Mouse (Mus musculus) cerebellum, postnatal 25 days (tissue): ENCODE measurements around the gene Tes.
"Not testable (repeated sequence)": the region's sequence is repeated elsewhere in the genome, so short reads cannot be mapped to it uniquely, and the experiment has no call there.

Source experiments
- DNase-seq, 2 experiments: peaks; one replicate each; pipeline ENCODE4 v3.0.0; 2021; ENCODE audit warnings: mixed read lengths in 2 of 2

Tes gene

DNA sequence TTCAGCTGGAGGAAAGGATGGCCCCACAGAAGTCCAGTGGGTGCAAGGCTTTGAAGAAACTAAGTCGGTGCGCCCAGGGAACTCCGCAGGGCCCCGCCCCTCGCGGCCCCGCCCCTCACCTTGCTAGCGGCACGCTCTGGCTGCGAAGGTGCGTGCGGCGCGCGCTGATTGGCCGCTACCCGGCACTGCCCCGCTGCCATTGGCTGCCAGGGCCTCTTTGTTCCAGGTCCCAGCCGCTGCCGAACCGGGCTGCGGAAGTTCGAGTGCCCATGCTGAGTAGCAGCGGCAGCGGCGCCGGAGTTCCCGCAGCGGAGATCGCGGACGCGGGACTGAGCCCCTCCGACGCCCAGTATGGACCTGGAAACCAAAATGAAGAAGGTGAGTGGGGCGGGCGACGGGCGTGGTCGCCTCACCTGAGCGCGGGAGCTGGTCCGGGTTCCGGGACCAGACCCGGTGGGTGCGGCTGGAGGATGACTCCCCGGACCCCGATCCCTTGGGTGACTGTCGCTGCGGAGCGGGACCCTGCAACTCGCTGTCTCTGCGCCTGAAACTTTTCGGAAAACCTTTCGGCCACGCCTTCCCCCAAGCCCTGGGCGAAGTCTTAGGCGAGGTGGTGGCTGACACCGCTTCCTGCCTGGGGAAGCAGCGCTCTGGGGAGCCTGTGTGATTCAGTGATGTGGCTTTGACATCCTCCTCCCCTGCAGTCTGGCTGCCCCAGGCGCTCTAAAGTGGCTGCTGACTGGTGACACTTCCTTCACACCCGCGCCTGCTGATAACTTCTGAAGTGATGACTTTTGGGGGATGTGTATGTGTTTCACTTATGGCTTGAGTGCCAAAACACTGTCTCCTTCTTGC, at the start of gene Tes:
Tes (plus strand) TSS at position 214 of the 855 bp plus-strand sequence.
- DNase-seq: peak; percentile 75 to 84

- no peak for DNase-seq
Observed at GRCm38 (mm10) chr6:17025886-17026285, 39.1 kb upstream of the Tes start.

- DNase-seq: no peak
Observed at GRCm38 (mm10) chr6:17027572-17027971, 37.4 kb upstream of the Tes start.

- DNase-seq: no peak
Observed at GRCm38 (mm10) chr6:17028809-17029208, 36.1 kb upstream of the Tes start.

GRCm38 (mm10) chr6:17032231-17032728, 32.7 kb upstream of the Tes start:
- DNase-seq: no peak

DNA sequence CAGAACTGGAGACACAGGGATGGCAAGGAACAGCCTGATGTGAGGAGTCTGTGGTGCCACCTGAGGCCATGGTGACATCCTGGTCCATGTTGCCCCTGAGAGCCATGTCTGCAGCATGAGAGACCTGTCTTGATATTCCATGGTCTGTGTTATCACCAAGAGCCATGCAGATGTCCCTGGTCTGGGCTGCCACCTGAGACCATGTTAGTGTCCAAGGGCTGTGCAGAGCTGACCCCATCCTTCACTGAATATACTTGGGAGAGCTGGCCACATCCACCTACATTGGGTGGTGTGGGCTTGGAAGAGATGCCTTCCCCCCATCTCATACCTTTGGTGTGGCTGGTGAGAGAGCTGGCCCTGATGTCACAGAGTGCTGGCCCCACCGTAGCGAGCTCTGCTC, 30.9 kb upstream of the Tes start:
- no peak for DNase-seq

DNA sequence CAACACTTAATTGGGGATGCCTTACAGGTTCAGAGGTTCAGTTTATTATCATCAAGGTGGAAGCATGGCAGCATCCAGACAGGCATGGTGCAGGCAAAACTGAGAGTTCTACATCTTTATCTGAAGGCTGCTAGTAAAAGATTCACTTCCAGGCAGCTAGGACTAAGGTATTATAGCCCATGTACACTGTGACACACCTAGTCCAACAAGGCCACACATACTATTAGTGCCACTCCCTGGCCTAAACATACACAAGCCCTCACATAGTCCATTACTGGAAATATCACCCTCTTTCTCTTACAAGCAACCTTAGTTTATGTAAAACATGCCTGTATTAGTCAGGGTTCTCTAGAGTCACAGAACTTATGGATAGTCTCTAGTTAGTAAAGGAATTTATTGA, 29.7 kb upstream of the Tes start:
- DNase-seq: no peak

DNA sequence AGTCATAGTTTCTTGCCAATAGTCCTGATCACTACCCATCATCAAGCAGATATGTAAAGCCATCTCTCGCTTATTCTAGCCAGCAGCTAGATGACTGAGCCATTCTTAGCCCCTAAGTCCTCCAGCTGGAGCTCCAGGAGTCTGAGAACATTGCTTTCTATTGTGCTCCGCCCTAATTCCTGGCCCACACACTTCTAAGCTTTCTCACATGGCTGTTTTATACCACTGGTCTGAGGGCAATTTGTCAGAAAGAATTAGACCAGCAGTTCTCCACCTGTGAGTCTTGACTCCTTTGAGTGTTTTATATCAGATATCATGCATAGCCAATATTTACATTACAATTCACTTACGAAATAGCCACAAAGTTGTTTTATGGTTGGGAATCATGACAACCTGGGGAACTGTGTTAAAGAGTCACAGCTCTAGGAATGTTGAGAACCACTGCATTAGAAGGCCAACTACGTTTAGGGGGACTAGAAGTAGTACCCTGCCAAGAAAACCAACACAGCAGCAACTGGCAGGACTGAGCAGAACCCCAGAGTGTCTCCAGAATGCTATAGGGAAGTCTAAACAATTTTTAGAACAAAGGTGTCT, 13.4 kb upstream of the Tes start:
- DNase-seq: no peak

DNA sequence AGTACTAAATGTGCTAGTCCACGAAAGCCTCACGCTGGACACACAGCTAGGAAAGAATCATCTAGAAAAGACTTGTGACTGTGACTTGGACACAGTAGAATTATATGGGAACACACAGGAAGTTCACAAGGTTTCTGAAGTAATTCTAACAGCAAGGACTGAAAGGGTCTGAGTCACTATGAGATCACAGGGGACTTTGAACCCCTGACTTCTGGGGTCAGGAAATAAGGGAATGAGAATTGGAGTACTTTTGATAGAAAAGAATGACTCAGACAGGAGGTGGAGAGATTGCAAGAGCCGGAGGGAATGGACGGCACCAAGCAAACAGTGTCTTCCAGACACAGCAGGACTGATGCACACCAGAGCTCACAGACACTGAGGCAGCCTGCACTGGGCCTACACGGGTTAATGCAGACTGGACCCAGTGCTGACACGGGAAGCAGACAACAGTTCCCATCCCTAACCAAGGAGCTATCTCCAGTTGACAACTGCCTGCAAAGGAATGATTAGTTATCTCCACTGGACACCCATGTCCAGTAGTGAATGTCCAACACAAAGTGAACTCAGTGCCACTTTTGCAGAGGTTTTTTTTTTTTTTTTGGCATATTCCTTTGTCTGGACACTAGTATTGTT, 11.8 kb upstream of the Tes start:
- DNase-seq: no peak

DNA sequence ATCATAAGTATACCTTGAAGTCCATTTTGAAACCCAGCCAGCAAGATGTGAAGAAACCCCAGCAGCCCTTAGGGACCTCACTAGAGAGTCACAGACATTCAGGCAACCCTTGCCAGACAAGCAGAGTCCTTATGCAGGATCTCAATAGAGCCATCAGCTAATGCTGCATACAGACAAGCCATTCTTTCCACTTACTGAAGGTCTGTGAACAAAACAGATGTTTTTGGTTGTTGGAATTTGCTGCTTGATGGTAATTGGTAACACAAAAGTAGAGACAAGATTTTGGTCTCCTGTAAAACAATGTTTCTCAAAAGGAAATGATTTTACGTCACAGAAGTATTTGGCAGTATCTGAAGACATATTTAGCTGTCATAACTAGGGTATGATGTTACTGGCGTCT, 10.2 kb upstream of the Tes start:
- DNase-seq: no peak

- DNase-seq: no peak
Observed at GRCm38 (mm10) chr6:17055659-17056058, 9.3 kb upstream of the Tes start.

DNA sequence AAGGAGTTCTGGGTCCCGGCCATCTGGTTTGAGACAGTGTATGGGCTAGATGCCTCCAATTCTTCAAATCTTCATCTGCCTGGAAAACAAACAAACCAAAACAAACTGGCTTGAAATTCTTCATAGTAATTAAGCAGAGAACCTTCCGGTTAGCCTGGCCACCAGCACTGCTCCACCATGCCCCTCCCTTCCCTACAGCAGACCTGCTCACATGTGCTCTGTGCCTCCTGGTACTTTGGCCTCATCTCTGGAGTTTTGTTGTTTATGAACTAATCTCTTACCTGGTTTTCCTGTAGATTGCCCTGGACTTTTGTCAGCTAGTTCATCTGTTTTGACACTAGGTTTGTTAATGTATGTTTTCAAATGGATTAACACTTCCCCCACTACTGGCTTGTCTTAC, 5.4 kb upstream of the Tes start:
- no peak for DNase-seq

DNA sequence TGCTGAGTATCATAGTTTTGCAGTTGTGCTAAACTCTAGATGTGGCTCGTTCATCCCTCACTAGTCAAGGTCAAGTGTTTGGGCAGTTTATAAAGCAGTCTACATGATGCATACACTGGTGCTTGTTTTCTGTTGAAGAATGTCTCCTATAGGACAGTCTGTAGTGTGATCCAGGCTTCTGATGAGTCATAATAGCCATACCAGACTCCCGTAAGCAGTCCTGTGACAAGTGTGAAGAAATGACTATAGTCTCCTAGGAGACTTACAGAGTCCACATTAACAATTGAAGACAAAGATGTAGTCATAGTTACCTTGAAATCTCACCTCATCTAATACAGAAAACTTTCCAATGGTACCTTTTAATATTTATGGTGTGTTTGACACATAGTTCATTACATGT, 4.8 kb upstream of the Tes start:
- no peak for DNase-seq

- DNase-seq: not testable (repeated sequence)
Observed at GRCm38 (mm10) chr6:17061826-17062225, 3.1 kb upstream of the Tes start.

DNA sequence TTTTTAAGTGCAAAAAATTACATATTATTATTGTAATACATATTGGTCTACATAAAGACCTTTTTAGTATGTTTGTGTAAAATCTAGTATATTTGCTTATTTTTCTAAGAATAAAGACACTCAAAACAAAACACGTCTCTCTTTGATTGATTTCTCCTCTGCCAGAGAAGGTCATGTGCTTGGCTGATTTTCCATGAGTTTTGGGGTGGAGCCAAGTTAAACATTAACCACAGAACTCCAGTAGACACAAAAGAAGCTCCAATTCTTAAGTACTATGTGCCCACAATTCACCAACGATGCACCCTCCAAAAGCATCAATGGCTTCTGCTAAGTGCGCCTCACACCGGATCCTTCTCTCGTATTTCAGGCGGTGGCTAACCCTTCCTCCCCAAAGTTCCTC, 2.6 kb upstream of the Tes start:
- DNase-seq: no peak

- no peak for DNase-seq
Observed at GRCm38 (mm10) chr6:17065791-17066169, 831 bp downstream of the Tes start.

DNA sequence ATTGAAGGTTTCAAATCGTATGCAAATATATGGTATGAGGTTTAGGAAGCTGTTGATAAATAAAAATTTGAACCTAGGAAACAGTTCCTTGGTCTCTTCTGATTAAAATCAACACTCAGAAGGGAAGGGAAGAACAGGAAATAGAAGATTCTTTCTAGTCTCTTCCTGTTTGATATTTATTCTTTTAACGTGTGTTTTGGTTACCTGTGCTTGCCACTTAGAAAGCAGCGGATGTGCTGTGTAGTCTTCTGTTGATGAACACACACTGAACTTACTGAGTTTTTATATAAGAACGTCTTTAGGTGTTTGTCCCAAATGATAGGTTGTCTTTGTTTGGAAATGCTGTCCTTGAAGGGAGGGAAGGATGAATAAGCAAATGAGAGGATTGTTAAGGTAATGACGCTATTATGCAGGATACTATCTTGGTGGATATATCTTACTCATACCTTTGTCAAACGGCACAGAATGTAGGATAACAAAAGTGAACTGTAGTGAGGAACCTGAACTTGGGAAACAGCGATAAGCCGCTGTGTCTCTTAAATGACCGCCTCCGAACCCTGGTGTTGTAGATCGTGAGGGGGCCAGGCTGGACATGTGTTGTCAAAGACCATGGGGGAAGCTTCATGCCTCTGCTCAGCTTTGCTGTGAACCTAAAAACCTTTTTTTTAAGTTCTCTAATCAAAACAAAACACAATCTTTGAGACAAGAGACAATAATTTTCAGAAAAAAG, 1.4 kb downstream of the Tes start:
- DNase-seq: no peak

- no peak for DNase-seq
Observed at GRCm38 (mm10) chr6:17071899-17072298, 7.0 kb downstream of the Tes start.

GRCm38 (mm10) chr6:17072338-17072737, 7.4 kb downstream of the Tes start:
- no peak for DNase-seq

DNA sequence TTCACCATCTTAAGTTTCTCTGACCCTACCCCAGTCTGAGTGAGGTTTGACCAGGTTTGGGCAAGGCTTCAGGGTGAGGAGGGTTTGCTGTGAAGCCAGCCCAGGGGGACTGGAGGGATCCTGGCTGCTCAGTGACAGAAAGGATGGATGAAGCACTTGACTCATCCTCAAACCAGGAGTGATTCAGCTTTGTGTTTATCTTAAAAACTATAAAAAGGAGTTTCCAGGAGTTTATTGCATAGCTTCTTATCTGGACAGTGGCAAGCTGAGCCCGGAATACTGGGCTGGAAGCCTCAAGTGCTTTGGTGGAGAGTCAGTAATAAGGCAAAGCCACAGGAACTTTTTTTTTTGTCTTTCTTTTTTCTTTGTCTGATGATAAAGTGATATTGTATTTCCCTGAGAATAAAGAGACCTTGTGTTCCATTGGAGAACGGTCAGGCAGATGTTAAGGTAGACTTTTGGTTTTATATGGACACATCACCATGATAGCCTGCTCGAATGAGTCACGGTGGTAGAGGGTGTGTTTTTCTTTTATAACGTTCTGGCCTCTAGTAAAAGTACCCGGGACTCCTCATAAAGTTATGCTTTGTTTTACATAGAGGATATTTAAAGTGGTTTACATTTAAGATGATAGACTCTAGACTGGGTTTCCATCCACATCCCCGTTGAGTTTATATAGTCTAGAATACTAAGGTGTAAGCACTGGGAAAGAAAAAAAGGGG, 8.0 kb downstream of the Tes start:
- DNase-seq: no peak

DNA sequence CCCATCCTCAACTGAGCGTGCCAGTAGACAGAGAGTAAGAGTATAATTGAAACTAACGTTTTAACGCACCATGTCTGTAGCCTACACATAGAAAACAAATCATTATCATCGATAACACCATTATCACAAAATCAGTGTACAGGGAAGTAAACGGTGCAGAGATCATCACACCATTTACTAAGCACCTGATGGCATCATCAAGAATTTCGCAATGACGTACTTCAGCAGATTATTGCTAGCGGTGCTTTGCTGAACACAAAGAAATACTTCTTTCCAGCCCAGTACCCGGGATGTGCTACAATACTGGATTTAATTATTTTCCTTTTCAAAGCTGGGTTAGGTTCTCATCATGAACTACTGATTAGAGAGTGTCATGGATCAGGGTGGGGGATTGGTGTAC, 12.3 kb downstream of the Tes start:
- DNase-seq: no peak

- peak; percentile 10 to 23 for DNase-seq
Observed at GRCm38 (mm10) chr6:17077720-17078119, 12.8 kb downstream of the Tes start.

DNA sequence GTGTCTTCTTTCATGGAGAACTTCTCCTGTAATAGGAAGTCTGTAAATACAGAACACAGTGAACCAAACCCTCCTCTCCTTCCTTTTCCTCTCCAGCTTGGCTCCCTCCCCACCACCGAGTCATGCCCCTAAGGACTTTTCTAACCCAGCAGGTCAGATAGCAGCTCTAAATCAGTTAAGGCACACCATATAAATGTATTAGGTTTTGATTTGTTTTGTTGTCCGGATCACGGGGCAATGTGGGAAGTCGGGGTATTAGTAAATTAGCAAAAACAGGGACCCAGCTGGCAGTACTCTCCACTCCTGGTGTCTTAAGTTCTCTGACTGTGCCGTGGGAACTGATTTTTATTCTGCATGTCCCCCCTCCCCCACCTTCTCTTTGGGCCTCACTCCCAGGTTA, 14.4 kb downstream of the Tes start:
- no peak for DNase-seq
